Mouse (Mus musculus) embryonic stem cell, embryonic (primary cell): ENCODE data around the gene Gpr55.

Experiments used
- CTCF ChIA-PET, 4 experiments: fragments of 300-600 bp in 2 of 4; fragments of 350-600 bp in 2 of 4; sonication (Branson Sonifier 250); formaldehyde crosslinking; loops; one replicate each; lab custom pipeline; 2022; ENCODE audit warnings: inconsistent platforms in 2 of 4; lab: Charles Lee
- POLR2A ChIA-PET, 4 experiments: fragments of 300-600 bp in 2 of 4; fragments of 350-600 bp in 2 of 4; sonication (Branson Sonifier 250); formaldehyde crosslinking; loops; one replicate each; lab custom pipeline; 2022; ENCODE audit warnings: antibody characterized with exemption in 4 of 4, inconsistent platforms in 1 of 4; lab: Charles Lee

Gene Gpr55

GRCm38 (mm10) chr1:85965856-85966255, 5.0 kb upstream of the Gpr55 start:
- CTCF ChIA-PET = interaction anchor here in 3 of 4 experiments (0.6 to 0.9 kb wide), 3 partner anchors 10 to 1188 kb away, joined by 3 to 4 read pairs (median 3); no protein-coding TSS in a partner anchor
- POLR2A ChIA-PET = interaction anchor here in 3 of 4 experiments (0.6 to 1.7 kb wide), 5 partner anchors 10 to 1127 kb away, joined by 3 to 4 read pairs (median 3); no protein-coding TSS in a partner anchor

GRCm38 (mm10) chr1:85962081-85962480, 1.3 kb upstream of the Gpr55 start:
- CTCF ChIA-PET = interaction anchor here in 3 of 4 experiments (0.6 to 1.5 kb wide), 3 partner anchors 45 to 832 kb away, joined by 3 to 4 read pairs (median 3); no protein-coding TSS in a partner anchor
- POLR2A ChIA-PET = interaction anchor here in 1 of 4 experiments (0.5 kb wide), 1 partner anchor 395 kb away, joined by 3 read pairs; no protein-coding TSS in a partner anchor

- CTCF ChIA-PET = interaction anchor here in 1 of 4 experiments (1.1 kb wide), 1 partner anchor 24 kb away, joined by 3 read pairs; no protein-coding TSS in a partner anchor
- POLR2A ChIA-PET = interaction anchor here in 1 of 4 experiments (1.8 kb wide), 1 partner anchor 15 kb away, joined by 4 read pairs; no protein-coding TSS in a partner anchor
Measured at GRCm38 (mm10) chr1:85959889-85960276, 924 bp downstream of the Gpr55 start.

GRCm38 (mm10) chr1:85959129-85959888, 1.5 kb downstream of the Gpr55 start:
- ChIA-PET CTCF (interaction anchor here in 1 of 4 experiments (1.1 kb wide), 1 partner anchor 23 kb away, joined by 3 read pairs; no protein-coding TSS in a partner anchor), POLR2A (interaction anchor here in 1 of 4 experiments (0.6 to 1.8 kb wide), 3 partner anchors 14 to 72 kb away, joined by 3 to 4 read pairs (median 3); no protein-coding TSS in a partner anchor)

- POLR2A ChIA-PET = interaction anchor here in 2 of 4 experiments (0.6 to 1.8 kb wide), 3 partner anchors 13 to 128 kb away, joined by 3 to 4 read pairs (median 4); no protein-coding TSS in a partner anchor
- CTCF ChIA-PET = interaction anchor here in 1 of 4 experiments (1.3 kb wide), 1 partner anchor 23 kb away, joined by 3 read pairs; no protein-coding TSS in a partner anchor
Measured at GRCm38 (mm10) chr1:85957942-85958619, 2.7 kb downstream of the Gpr55 start.

- POLR2A ChIA-PET = interaction anchor here in 2 of 4 experiments (0.6 to 1.0 kb wide), 2 partner anchors 24 to 129 kb away, joined by 3 to 4 read pairs; no protein-coding TSS in a partner anchor
- CTCF ChIA-PET = interaction anchor here in 1 of 4 experiments (1.3 kb wide), 1 partner anchor 22 kb away, joined by 3 read pairs; no protein-coding TSS in a partner anchor
Measured at GRCm38 (mm10) chr1:85957290-85957689, 3.5 kb downstream of the Gpr55 start.

- ChIA-PET CTCF (no interaction called here), POLR2A (interaction anchor here in 1 of 4 experiments (1.3 kb wide), 1 partner anchor 12 kb away, joined by 3 read pairs; no protein-coding TSS in a partner anchor)
Measured at GRCm38 (mm10) chr1:85955150-85955549, 5.7 kb downstream of the Gpr55 start.

- ChIA-PET POLR2A (no interaction called here), CTCF (no interaction called here)
Measured at GRCm38 (mm10) chr1:85949085-85949684, 11.6 kb downstream of the Gpr55 start.

GRCm38 (mm10) chr1:85942318-85942717, 18.5 kb downstream of the Gpr55 start:
- ChIA-PET CTCF (interaction anchor here in 1 of 4 experiments (1.1 kb wide), 1 partner anchor 65 kb away, joined by 3 read pairs; no protein-coding TSS in a partner anchor), POLR2A (no interaction called here)

GRCm38 (mm10) chr1:85937323-85937722, 23.5 kb downstream of the Gpr55 start:
- CTCF ChIA-PET = interaction anchor here in 1 of 4 experiments (0.7 kb wide), 1 partner anchor 69 kb away, joined by 3 read pairs; no protein-coding TSS in a partner anchor

GRCm38 (mm10) chr1:85936265-85936664, 24.5 kb downstream of the Gpr55 start:
- POLR2A ChIA-PET = interaction anchor here in 2 of 4 experiments (0.6 to 1.1 kb wide), 2 partner anchors 123 to 267 kb away, joined by 3 to 4 read pairs; no protein-coding TSS in a partner anchor
- CTCF ChIA-PET = interaction anchor here in 3 of 4 experiments (0.6 to 1.5 kb wide), 8 partner anchors 23 to 493 kb away, joined by 3 to 10 read pairs (median 4); no protein-coding TSS in a partner anchor

More at GRCm38 (mm10) chr1:85937323-85937722, 23.5 kb downstream of the Gpr55 start:
- POLR2A ChIA-PET = interaction anchor here in 1 of 4 experiments (1.1 kb wide), 1 partner anchor 27 kb away, joined by 3 read pairs; no protein-coding TSS in a partner anchor

GRCm38 (mm10) chr1:85935148-85935852, 25.5 kb downstream of the Gpr55 start:
- ChIA-PET CTCF (interaction anchor here (0.5 to 1.5 kb wide), 13 partner anchors 22 to 481 kb away, joined by 3 to 10 read pairs (median 4); no protein-coding TSS in a partner anchor), POLR2A (interaction anchor here in 1 of 4 experiments (1.1 kb wide), 1 partner anchor 124 kb away, joined by 3 read pairs; no protein-coding TSS in a partner anchor)

- ChIA-PET POLR2A (interaction anchor here in 1 of 4 experiments (0.8 kb wide), 1 partner anchor 137 kb away, joined by 3 read pairs; no protein-coding TSS in a partner anchor), CTCF (interaction anchor here (0.6 to 1.6 kb wide), 8 partner anchors 39 to 125 kb away, joined by 3 to 10 read pairs (median 4); no protein-coding TSS in a partner anchor)
Measured at GRCm38 (mm10) chr1:85934560-85934959, 26.2 kb downstream of the Gpr55 start.

- ChIA-PET POLR2A (interaction anchor here in 2 of 4 experiments (0.6 to 0.9 kb wide), 4 partner anchors 23 to 137 kb away, joined by 3 to 5 read pairs (median 4); no protein-coding TSS in a partner anchor), CTCF (interaction anchor here in 3 of 4 experiments (0.6 to 1.6 kb wide), 8 partner anchors 73 to 634 kb away, joined by 3 to 7 read pairs (median 4); no protein-coding TSS in a partner anchor)
Measured at GRCm38 (mm10) chr1:85933631-85934465, 27.0 kb downstream of the Gpr55 start.

- CTCF ChIA-PET = interaction anchor here in 2 of 4 experiments (0.6 to 1.6 kb wide), 4 partner anchors 74 to 634 kb away, joined by 4 to 6 read pairs (median 6); no protein-coding TSS in a partner anchor
Measured at GRCm38 (mm10) chr1:85933226-85933625, 27.6 kb downstream of the Gpr55 start.

More at GRCm38 (mm10) chr1:85933226-85933625, 27.6 kb downstream of the Gpr55 start:
- POLR2A ChIA-PET = interaction anchor here in 2 of 4 experiments (0.6 to 0.9 kb wide), 3 partner anchors 24 to 124 kb away, joined by 3 to 5 read pairs (median 4); no protein-coding TSS in a partner anchor
